Mouse (Mus musculus) thymus, adult 2 months (tissue): ENCODE results near the gene Best2. TPM values are rescaled to one million over a fixed set of nuclear protein-coding genes. Genes with fewer than 3 reads are reported as not detected.

Experiments used
- DNase-seq: peaks from one replicate; pipeline ENCODE4 v3.0.0; 2021
- H3K27ac ChIP-seq: fragments of 200-500 bp; 2 replicates; pipeline ENCODE4 v1.5.1; 2012; ENCODE audit warnings: low read length, control low read depth; ENCODE audit not compliant: control insufficient read depth, insufficient read depth
- H3K27me3 ChIP-seq: fragments of 200-500 bp; 2 replicates; pipeline ENCODE4 v1.6.1; 2012; ENCODE audit warnings: mild to moderate bottlenecking, low read length, moderate library complexity, mixed read lengths; ENCODE audit not compliant: control insufficient read depth, insufficient read depth
- H3K36me3 ChIP-seq: fragments of 200-500 bp; 2 replicates; pipeline ENCODE4 v1.6.1; 2012; ENCODE audit warnings: mild to moderate bottlenecking, low read length, moderate library complexity; ENCODE audit not compliant: control insufficient read depth, insufficient read depth
- H3K4me1 ChIP-seq: fragments of 200-500 bp; replicated peaks from 2 replicates; pipeline ENCODE4 v1.6.1; 2012; ENCODE audit warnings: low read length; ENCODE audit not compliant: control insufficient read depth, insufficient read depth
- H3K4me3 ChIP-seq: fragments of 200-500 bp; 2 replicates; pipeline ENCODE4 v1.5.1; 2012; ENCODE audit warnings: mild to moderate bottlenecking, low read length, control low read depth, moderate library complexity; ENCODE audit not compliant: control insufficient read depth, insufficient read depth
- CTCF ChIP-seq: fragments of 200-500 bp; IDR thresholded peaks from 2 replicates; pipeline ENCODE4 v1.5.1; 2012; ENCODE audit warnings: mild to moderate bottlenecking, control low read depth, low read length, moderate library complexity, borderline replicate concordance; ENCODE audit not compliant: control insufficient read depth, poor library complexity, insufficient read depth; ENCODE audit errors: extremely low read depth
- POLR2A ChIP-seq: fragments of 200-500 bp; IDR thresholded peaks from 2 replicates; pipeline ENCODE4 v1.6.1; 2012; ENCODE audit warnings: mild to moderate bottlenecking, low read length, control low read depth, moderate library complexity; ENCODE audit not compliant: control insufficient read depth, poor library complexity, insufficient read depth; ENCODE audit errors: extremely low read depth
- WGBS: fragments of 180-500 bp; shearing (Covaris S2); methylation state at CpG from one replicate; pipeline ENCODE4 v1.1.7; 2018; 5-methylcytosine and 5-hydroxymethylcytosine counted together
- polyA plus RNA-seq: library from polyadenylated mRNA; depleted of rRNA; stranded (reverse); fragments of >200 nt; gene quantifications from 2 replicates; pipeline ENCODE4 v1.2.3, GENCODE M21; 2012; rRNA removed

Gene Best2
- 0.66 and 0.67 TPM in 2 replicates for polyA plus RNA-seq

- H3K27ac ChIP-seq = no peak within 1 kb of the TSS
- WGBS = 89% methylated on average over 2 of the region's 2 CpGs
- peaks cover 2% of the 10 kb centered on the region for H3K4me1 ChIP-seq
- no peak for TF ChIP-seq CTCF
- no peak for TF ChIP-seq POLR2A
- peaks cover 15% of the 10 kb centered on the region for H3K36me3 ChIP-seq
- no peaks in the 10 kb centered on the region; the same call in 1 of the 2 replicates for H3K27me3 ChIP-seq
- H3K4me3 ChIP-seq = peak within 1 kb of the TSS; percentile 35
- no peak for DNase-seq
Observed at GRCm38 (mm10) chr8:85014431-85014830, at the start of gene Best2. Gene Best2, minus strand, starts transcription at chr8:85014531.

- H3K27ac ChIP-seq = no peak overlapping the region
- H3K4me3 ChIP-seq = no peak overlapping the region
- H3K4me1 ChIP-seq = peaks cover 6% of the 10 kb centered on the region
- H3K27me3 ChIP-seq = no peaks in the 10 kb centered on the region
- no peaks in the 10 kb centered on the region for H3K36me3 ChIP-seq
- 98% methylated on average over 4 of the region's 4 CpGs for WGBS
- DNase-seq = no peak
- TF ChIP-seq CTCF = no peak
- no peak for TF ChIP-seq POLR2A
Observed at GRCm38 (mm10) chr8:85062603-85063002, 48.3 kb upstream of the Best2 start.

GRCm38 (mm10) chr8:85059879-85060616 lies 45.7 kb upstream of the Best2 start, which contains the start of gene Fbxw9:
Gene Fbxw9, plus strand, starts transcription at chr8:85060055.
- peak; percentile 86 for DNase-seq
- Histone ChIP-seq H3K4me1 (peaks cover 6% of the 10 kb centered on the region), H3K36me3 (peaks cover 5% of the 10 kb centered on the region), H3K27me3 (no peaks in the 10 kb centered on the region), H3K27ac (no peak within 1 kb of the TSS), H3K4me3 (peak within 1 kb of the TSS; percentile 81)
- WGBS = under 1% methylated on average over 53 of the region's 53 CpGs
- TF ChIP-seq CTCF = no peak
- TF ChIP-seq POLR2A = no peak

GRCm38 (mm10) chr8:85057367-85057766 lies 43.0 kb upstream of the Best2 start:
- peaks cover 32% of the 10 kb centered on the region for H3K36me3 ChIP-seq
- no peaks in the 10 kb centered on the region for H3K27me3 ChIP-seq
- WGBS = 88% methylated on average over 7 of the region's 7 CpGs
- H3K27ac ChIP-seq = no peak overlapping the region
- H3K4me1 ChIP-seq = peaks cover 6% of the 10 kb centered on the region
- DNase-seq = no peak
- TF ChIP-seq CTCF = no peak
- TF ChIP-seq POLR2A = no peak
- no peak overlapping the region for H3K4me3 ChIP-seq

GRCm38 (mm10) chr8:85043619-85044018 lies 29.3 kb upstream of the Best2 start:
- WGBS = 89% methylated on average over 6 of the region's 6 CpGs
- no peak for DNase-seq
- Histone ChIP-seq H3K36me3 (peaks cover 59% of the 10 kb centered on the region), H3K27ac (no peak overlapping the region), H3K4me3 (no peak overlapping the region), H3K4me1 (no peaks in the 10 kb centered on the region), H3K27me3 (no peaks in the 10 kb centered on the region)
- TF ChIP-seq CTCF (no peak), POLR2A (no peak)

GRCm38 (mm10) chr8:85037681-85038531 lies 23.6 kb upstream of the Best2 start:
- WGBS = 1% methylated on average over 57 of the region's 57 CpGs
- Histone ChIP-seq H3K36me3 (peaks cover 9% of the 10 kb centered on the region; the same call in 1 of the 2 replicates), H3K27ac (peak overlapping the region; percentile 26), H3K4me3 (peak overlapping the region; percentile 60), H3K4me1 (peaks cover 8% of the 10 kb centered on the region), H3K27me3 (no peaks in the 10 kb centered on the region)
- peak; percentile 77 for DNase-seq
- TF ChIP-seq POLR2A = peak; percentile 39; the same call in 1 of the 2 replicates
- no peak for TF ChIP-seq CTCF
